Mouse (Mus musculus): Measurements from ENCODE around the gene 2310022A10Rik. TPM values are rescaled to one million over a fixed set of nuclear protein-coding genes. Genes with fewer than 3 reads are reported as not detected.
A peak's percentile ranks its signal among the peaks of the same experiment; 100 is the strongest.

The 2310022A10Rik gene
- total and polyA plus RNA-seq, 3 experiments, result 7.2 to 30.7 (median 7.8) TPM

GRCm38 (mm10) chr7:27587741-27588140 lies 34.7 kb downstream of the 2310022A10Rik start:
- no peaks in the 10 kb centered on the region for H3K9me3 ChIP-seq (replicated peaks; ENCODE audit: low read length)
- H3K79me2 ChIP-seq (replicated peaks; ENCODE audit: control insufficient read depth, extremely low read depth, insufficient read depth, poor library complexity, severe bottlenecking), result no peaks in the 10 kb centered on the region
- TF ChIP-seq USF2 (conservative IDR thresholded peaks at IDR 0.05; ENCODE audit: low read depth, low read length), result no peak
- TF ChIP-seq SMC3 (IDR thresholded peaks at IDR 0.05; ENCODE audit: low read depth, low read length), result no peak
- TF ChIP-seq CTCF (conservative IDR thresholded peaks at IDR 0.05 in 1 of 2, IDR thresholded peaks at IDR 0.05 in 1 of 2; ENCODE audit: low read depth in 2 of 2, low read length in 2 of 2), result peak in 1 of 2 experiments; percentile 26; a peak in 2 of 4 replicates
- no peak for TF ChIP-seq ETS1 (conservative IDR thresholded peaks at IDR 0.05; ENCODE audit: low read depth, low read length)
- peak; percentile 76 for TF ChIP-seq ZNF384 (IDR thresholded peaks at IDR 0.05; ENCODE audit: low read depth, low read length)
- no peak for TF ChIP-seq ZMIZ1 (IDR thresholded peaks at IDR 0.05; ENCODE audit: low read depth, low read length)
- TF ChIP-seq RAD21 (IDR thresholded peaks at IDR 0.05; ENCODE audit: low read depth, low read length), result no peak; the same call in 1 of the 2 replicates
- no peak for TF ChIP-seq MAZ (IDR thresholded peaks at IDR 0.05; ENCODE audit: low read depth, low read length)
- TF ChIP-seq NELFE (IDR thresholded peaks at IDR 0.05; ENCODE audit: low read depth, low read length), result no peak
- H3K27me3 ChIP-seq (replicated peaks), result no peaks in the 10 kb centered on the region
- no peak overlapping the region for H3K4me2 ChIP-seq (ENCODE audit: insufficient read depth, low read depth, poor library complexity, severe bottlenecking)
- H3K4me3 ChIP-seq (replicated peaks in 1 of 3; ENCODE audit: low read depth in 2 of 3, low read length in 2 of 3, poor library complexity in 1 of 3), result no peak overlapping the region
- H3K9ac ChIP-seq (ENCODE audit: insufficient read depth, low read depth), result no peak overlapping the region
- in situ Hi-C loops (cut with MboI; ENCODE audit: low pct_ligation_motif_present, low pct_unique_long_range_greater_than_20kb, low sequenced_read_pairs), result no loop called here
- peaks cover 18 to 32% of the 10 kb centered on the region in 2 experiments for H3K36me3 ChIP-seq (replicated peaks in 1 of 2; ENCODE audit: control insufficient read depth in 1 of 2, insufficient read depth in 1 of 2, low read length in 1 of 2)
- dilution Hi-C loops (cut with MboI; ENCODE audit: extremely low pct_ligation_motif_present, extremely low pct_unique_long_range_greater_than_20kb, low sequenced_read_pairs), result no loop called here
- no peak overlapping the region for H3K27ac ChIP-seq (ENCODE audit: insufficient read depth, low read depth)
- no peak for DNase-seq (ENCODE audit: extremely low read depth)
- H3K4me1 ChIP-seq (ENCODE audit: control insufficient read depth in 1 of 2, insufficient read depth in 2 of 2), result peaks cover 0 to 4% of the 10 kb centered on the region in 2 experiments; a peak in 3 of 4 replicates

DNA sequence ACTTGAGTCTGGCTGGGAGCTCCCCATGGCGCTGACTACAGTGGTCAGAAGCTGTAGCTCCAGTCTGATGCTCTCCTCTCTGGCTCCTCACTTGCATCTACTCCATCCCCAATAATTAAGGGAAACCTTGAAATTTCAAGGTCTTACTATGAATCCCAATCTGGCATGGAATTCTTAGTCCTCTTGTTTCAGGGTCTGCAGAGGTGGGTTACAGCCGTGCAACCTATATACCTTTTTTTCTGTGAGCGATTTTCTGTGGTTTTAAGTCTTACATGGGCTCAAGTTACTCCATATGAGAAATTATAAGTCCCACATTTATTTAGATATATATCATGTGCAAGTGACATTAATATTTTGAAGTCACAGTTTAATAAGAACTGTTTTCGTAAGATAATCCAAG lies 37.1 kb downstream of the 2310022A10Rik start:
- no peak for DNase-seq (ENCODE audit: extremely low read depth)
- Histone ChIP-seq H3K4me1 (ENCODE audit: control insufficient read depth in 1 of 2, insufficient read depth in 2 of 2) (peaks cover 11 to 27% of the 10 kb centered on the region in 2 experiments), H3K4me3 (replicated peaks in 1 of 3; ENCODE audit: low read depth in 2 of 3, low read length in 2 of 3, poor library complexity in 1 of 3) (no peak overlapping the region), H3K36me3 (replicated peaks in 1 of 2; ENCODE audit: control insufficient read depth in 1 of 2, insufficient read depth in 1 of 2, low read length in 1 of 2) (peaks cover 4 to 36% of the 10 kb centered on the region in 2 experiments), H3K9me3 (replicated peaks; ENCODE audit: low read length) (no peaks in the 10 kb centered on the region), H3K9ac (ENCODE audit: insufficient read depth, low read depth) (no peak overlapping the region), H3K27me3 (replicated peaks) (no peaks in the 10 kb centered on the region), H3K4me2 (ENCODE audit: insufficient read depth, low read depth, poor library complexity, severe bottlenecking) (no peak overlapping the region), H3K79me2 (replicated peaks; ENCODE audit: control insufficient read depth, extremely low read depth, insufficient read depth, poor library complexity, severe bottlenecking) (0 out of 2 replicates have a peak, but pooled peaks cover 11% of the 10 kb centered on the region), H3K27ac (ENCODE audit: insufficient read depth, low read depth) (no peak overlapping the region)
- dilution Hi-C loops (cut with MboI; ENCODE audit: extremely low pct_ligation_motif_present, extremely low pct_unique_long_range_greater_than_20kb, low sequenced_read_pairs) (no loop called here), in situ Hi-C loops (cut with MboI; ENCODE audit: low pct_ligation_motif_present, low pct_unique_long_range_greater_than_20kb, low sequenced_read_pairs) (no loop called here)
- no peak for TF ChIP-seq RCOR1 (conservative IDR thresholded peaks at IDR 0.05; ENCODE audit: low read depth, low read length)
- no peak for TF ChIP-seq SIN3A (IDR thresholded peaks at IDR 0.05; ENCODE audit: low read length)
- TF ChIP-seq MEF2A (IDR thresholded peaks at IDR 0.05; ENCODE audit: borderline replicate concordance, low read depth, low read length), result no peak
- TF ChIP-seq BHLHE40 (IDR thresholded peaks at IDR 0.05; ENCODE audit: low read depth, low read length), result no peak
- no peak for TF ChIP-seq MXI1 (IDR thresholded peaks at IDR 0.05; ENCODE audit: low read depth, low read length)
- no peak for TF ChIP-seq POLR2A (IDR thresholded peaks at IDR 0.05; ENCODE audit: low read depth, low read length)
- TF ChIP-seq CHD2 (IDR thresholded peaks at IDR 0.05; ENCODE audit: low read length), result no peak
- TF ChIP-seq NRF1 (IDR thresholded peaks at IDR 0.05; ENCODE audit: low read depth, low read length), result no peak
- TF ChIP-seq ZNF384 (IDR thresholded peaks at IDR 0.05; ENCODE audit: low read depth, low read length), result no peak
- no peak for TF ChIP-seq UBTF (IDR thresholded peaks at IDR 0.05; ENCODE audit: low read depth, low read length)
- TF ChIP-seq POLR2AphosphoS2 (IDR thresholded peaks at IDR 0.05; ENCODE audit: low read depth, low read length), result no peak
- no peak for TF ChIP-seq USF1 (IDR thresholded peaks at IDR 0.05; ENCODE audit: low read depth, low read length)

Measured in CH12.LX (cell line).